Mouse (Mus musculus) kidney, adult 2 months (tissue): ENCODE results near the gene Vax1. TPM values are rescaled to one million over a fixed set of nuclear protein-coding genes. Genes with fewer than 3 reads are reported as not detected.

ENCODE experiments used
- DNase-seq: peaks from one replicate; pipeline ENCODE4 v3.0.0; 2021
- H3K27ac ChIP-seq: fragments of 200-500 bp; 2 replicates; pipeline ENCODE4 v1.5.1; 2012; ENCODE audit warnings: low read depth, low read length, control low read depth, inconsistent platforms; ENCODE audit not compliant: insufficient read depth
- H3K27me3 ChIP-seq: fragments of 200-500 bp; replicated peaks from 2 replicates; pipeline ENCODE4 v1.6.1; 2012; ENCODE audit warnings: mild to moderate bottlenecking, moderate library complexity, low read length, inconsistent platforms; ENCODE audit not compliant: control insufficient read depth, insufficient read depth
- H3K36me3 ChIP-seq: fragments of 200-500 bp; 2 replicates; pipeline ENCODE4 v1.6.1; 2012; ENCODE audit warnings: mild to moderate bottlenecking, moderate library complexity, low read length, inconsistent platforms; ENCODE audit not compliant: control insufficient read depth, insufficient read depth
- H3K4me1 ChIP-seq: fragments of 200-500 bp; 2 replicates; pipeline ENCODE4 v1.6.1; 2011; ENCODE audit warnings: low read length; ENCODE audit not compliant: control insufficient read depth, insufficient read depth
- H3K4me3 ChIP-seq: fragments of 200-500 bp; 2 replicates; pipeline ENCODE4 v1.5.1; 2011; ENCODE audit warnings: mild to moderate bottlenecking, low read depth, low read length, control low read depth; ENCODE audit not compliant: insufficient read depth
- CTCF ChIP-seq: fragments of 200-500 bp; conservative IDR thresholded peaks from 2 replicates; pipeline ENCODE4 v1.5.1; 2011; ENCODE audit warnings: low read depth, mild to moderate bottlenecking, control low read depth, low read length, moderate library complexity, mixed read lengths; ENCODE audit not compliant: insufficient read depth, insufficient read length
- POLR2A ChIP-seq: fragments of 200-500 bp; IDR thresholded peaks from one replicate; pipeline ENCODE4 v1.6.1; 2011; ENCODE audit warnings: low read depth, low read length, control low read depth
- WGBS: fragments of 180-500 bp; shearing (Covaris S2); methylation state at CpG from one replicate; pipeline ENCODE4 v1.1.7; 2018; 5-methylcytosine and 5-hydroxymethylcytosine counted together
- polyA plus RNA-seq: library from polyadenylated mRNA; depleted of rRNA; stranded (reverse); fragments of >200 nt; gene quantifications from 2 replicates; pipeline ENCODE4 v1.2.3, GENCODE M21; 2012

Gene Vax1
- polyA plus RNA-seq, 1 experiment: not detected

GRCm38 (mm10) chr19:59195181-59195770 lies 25.4 kb upstream of the Vax1 start:
- TF ChIP-seq POLR2A: no peak
- no peak for TF ChIP-seq CTCF
- 13% methylated on average over 9 of the region's 9 CpGs for WGBS
- Histone ChIP-seq H3K36me3 (no peaks in the 10 kb centered on the region), H3K4me1 (no peaks in the 10 kb centered on the region; the same call in 1 of the 2 replicates), H3K27me3 (peaks cover 11% of the 10 kb centered on the region), H3K27ac (no peak overlapping the region), H3K4me3 (no peak overlapping the region)
- no peak for DNase-seq

GRCm38 (mm10) chr19:59193986-59194820 lies 24.3 kb upstream of the Vax1 start:
- Histone ChIP-seq H3K27me3 (peaks cover 11% of the 10 kb centered on the region), H3K36me3 (no peaks in the 10 kb centered on the region), H3K4me3 (no peak overlapping the region), H3K4me1 (no peaks in the 10 kb centered on the region; the same call in 1 of the 2 replicates), H3K27ac (no peak overlapping the region)
- TF ChIP-seq CTCF (no peak), POLR2A (no peak)
- no peak for DNase-seq
- WGBS: 5% methylated on average over 50 of the region's 50 CpGs

- Histone ChIP-seq H3K27ac (no peak overlapping the region), H3K4me1 (no peaks in the 10 kb centered on the region; the same call in 1 of the 2 replicates), H3K4me3 (no peak overlapping the region), H3K27me3 (peaks cover 11% of the 10 kb centered on the region), H3K36me3 (no peaks in the 10 kb centered on the region)
- no peak for TF ChIP-seq POLR2A
- no peak for TF ChIP-seq CTCF
- 3% methylated on average over 10 of the region's 10 CpGs for WGBS
- DNase-seq: no peak
Observed at GRCm38 (mm10) chr19:59193456-59193855, 23.6 kb upstream of the Vax1 start.

- no peaks in the 10 kb centered on the region for H3K36me3 ChIP-seq
- no peaks in the 10 kb centered on the region; the same call in 1 of the 2 replicates for H3K4me1 ChIP-seq
- H3K27ac ChIP-seq: no peak overlapping the region
- no peak for TF ChIP-seq POLR2A
- TF ChIP-seq CTCF: no peak
- 11% methylated on average over 2 of the region's 2 CpGs for WGBS
- no peak overlapping the region for H3K4me3 ChIP-seq
- H3K27me3 ChIP-seq: peaks cover 11% of the 10 kb centered on the region
- no peak for DNase-seq
Observed at GRCm38 (mm10) chr19:59192491-59192890, 22.6 kb upstream of the Vax1 start.

- no peaks in the 10 kb centered on the region for H3K36me3 ChIP-seq
- no peak for DNase-seq
- no peak for TF ChIP-seq CTCF
- no peak for TF ChIP-seq POLR2A
- no peak overlapping the region for H3K27ac ChIP-seq
- peaks cover 11% of the 10 kb centered on the region for H3K27me3 ChIP-seq
- WGBS: 14% methylated on average over 4 of the region's 4 CpGs
- H3K4me3 ChIP-seq: no peak overlapping the region
- H3K4me1 ChIP-seq: no peaks in the 10 kb centered on the region; the same call in 1 of the 2 replicates
Observed at GRCm38 (mm10) chr19:59191123-59191505, 21.3 kb upstream of the Vax1 start.

- Histone ChIP-seq H3K27ac (no peak overlapping the region), H3K4me3 (no peak overlapping the region), H3K27me3 (peaks cover 9% of the 10 kb centered on the region), H3K4me1 (no peaks in the 10 kb centered on the region; the same call in 1 of the 2 replicates), H3K36me3 (no peaks in the 10 kb centered on the region)
- TF ChIP-seq POLR2A (no peak), CTCF (no peak)
- WGBS: 14% methylated on average over 8 of the region's 8 CpGs
- DNase-seq: no peak
Observed at GRCm38 (mm10) chr19:59190431-59191122, 20.7 kb upstream of the Vax1 start.

GRCm38 (mm10) chr19:59188981-59189380 lies 19.1 kb upstream of the Vax1 start:
- Histone ChIP-seq H3K36me3 (no peaks in the 10 kb centered on the region), H3K4me3 (no peak overlapping the region), H3K4me1 (no peaks in the 10 kb centered on the region; the same call in 1 of the 2 replicates), H3K27me3 (peaks cover 2% of the 10 kb centered on the region; the same call in 1 of the 2 replicates), H3K27ac (no peak overlapping the region)
- no peak for DNase-seq
- 31% methylated on average over 4 of the region's 4 CpGs for WGBS
- TF ChIP-seq POLR2A: no peak
- TF ChIP-seq CTCF: no peak
